Mouse (Mus musculus) fibroblast of lung, adult 2 months (primary cell): ENCODE results near the gene Acmsd.
"Not testable (repeated sequence)": the region's sequence is repeated elsewhere in the genome, so short reads cannot be mapped to it uniquely, and the experiment has no call there.

ENCODE experiments used
- DNase-seq: peaks from one replicate; pipeline ENCODE4 v3.0.0-alpha.2; 2011; ENCODE audit warnings: low read depth

Acmsd gene

DNA sequence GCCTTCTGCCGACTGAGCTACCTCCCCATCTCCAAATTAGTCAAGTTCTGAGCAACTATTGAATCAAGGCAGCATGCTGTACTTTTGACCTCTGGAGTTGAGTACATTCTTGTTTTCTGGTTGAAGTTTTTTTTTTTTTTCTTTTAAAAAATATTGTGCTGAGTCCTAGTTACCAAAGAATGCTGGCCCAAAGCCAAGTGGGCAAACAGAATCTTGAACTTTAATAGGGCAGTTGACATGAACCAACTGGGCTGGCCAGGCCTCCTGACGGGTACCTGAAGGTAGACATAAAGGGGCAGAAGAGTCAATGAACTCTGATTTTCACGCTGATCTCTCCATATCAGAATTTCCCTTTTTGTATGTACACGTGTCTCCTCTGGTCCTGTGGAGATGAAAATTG is at the start of gene Acmsd:
TSS of gene Acmsd (plus strand) at position 318 of the 400 bp plus-strand sequence.
- no peak for DNase-seq

DNA sequence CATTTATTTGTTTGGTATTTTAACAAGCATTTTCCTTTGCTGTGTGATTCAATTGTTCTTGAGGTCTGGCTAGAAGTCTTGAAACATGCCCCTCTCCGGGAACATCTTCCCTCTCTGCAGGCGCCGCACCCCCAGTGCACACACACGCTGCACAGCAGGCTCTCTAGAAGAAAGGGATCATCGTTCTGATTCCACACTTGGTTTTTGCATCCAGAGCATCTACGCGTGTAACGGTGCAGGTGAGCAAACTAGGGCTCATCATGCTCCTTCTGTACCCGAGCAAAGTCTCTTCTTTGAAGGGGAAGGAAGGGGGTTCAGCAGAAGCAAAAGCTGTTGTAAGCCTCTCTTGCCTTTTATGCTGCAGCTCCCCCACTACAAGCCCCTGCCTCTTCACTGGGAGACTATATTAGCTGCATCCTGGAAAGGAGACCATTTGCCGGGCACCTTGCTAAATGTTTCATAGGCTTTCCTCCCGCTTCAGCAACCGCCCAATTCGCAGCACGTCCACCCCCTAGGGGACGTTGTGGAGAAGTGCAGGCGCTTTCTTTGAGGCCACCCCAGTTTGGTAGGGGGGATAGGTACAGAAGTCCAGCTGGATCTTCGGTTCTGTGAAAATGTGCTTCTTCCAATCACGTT is 49.6 kb upstream of the Acmsd start, which contains the start of gene Tmem163:
TSS of gene Tmem163 (minus strand) at position 51 of the 636 bp plus-strand sequence.
- DNase-seq, result no peak

GRCm38 (mm10) chr1:127696533-127696932 is 32.7 kb upstream of the Acmsd start:
- no peak for DNase-seq

- no peak for DNase-seq
These were observed 27.0 kb upstream of the Acmsd start for GRCm38 (mm10) chr1:127702187-127702586.

GRCm38 (mm10) chr1:127706269-127706668 is 22.9 kb upstream of the Acmsd start:
- DNase-seq, result no peak

DNA sequence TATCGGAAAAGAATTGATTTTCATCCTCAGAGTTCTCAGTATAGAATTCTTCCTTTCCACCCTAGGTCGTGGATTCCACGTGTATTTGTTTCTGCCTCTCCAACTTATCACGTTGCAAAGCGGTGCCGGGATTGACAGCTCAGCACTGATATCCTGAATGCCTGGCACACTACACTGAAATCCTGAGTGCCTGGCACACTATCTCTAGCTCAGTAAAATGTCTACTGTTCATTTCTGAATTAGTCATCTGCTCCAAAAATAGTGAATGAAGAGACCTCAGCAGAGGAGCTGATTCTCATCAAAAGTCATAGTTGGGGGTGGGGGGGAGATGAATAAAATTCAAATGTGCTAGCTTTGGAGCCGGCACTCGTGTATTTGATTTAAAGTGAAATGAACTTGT is 12.8 kb upstream of the Acmsd start:
- DNase-seq, result no peak

DNA sequence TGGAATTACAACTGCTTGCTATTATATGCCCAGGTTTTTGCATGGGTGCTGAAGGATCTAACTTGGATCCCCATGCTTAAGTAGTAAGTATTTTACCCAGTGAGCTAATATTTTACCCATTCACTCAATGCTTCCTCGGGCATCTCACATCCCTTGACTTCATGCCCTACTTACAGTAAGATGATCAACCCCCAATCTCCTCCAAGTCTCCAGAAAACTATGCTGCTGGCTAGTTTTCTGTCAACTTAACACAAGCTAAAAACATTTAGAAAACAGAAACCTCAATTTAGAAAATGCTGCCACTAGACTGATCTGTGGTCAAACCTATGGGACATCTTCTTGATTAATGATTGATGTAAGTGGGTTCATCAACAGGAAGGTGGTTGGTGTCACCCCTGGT is 10.9 kb upstream of the Acmsd start:
- no peak for DNase-seq

DNA sequence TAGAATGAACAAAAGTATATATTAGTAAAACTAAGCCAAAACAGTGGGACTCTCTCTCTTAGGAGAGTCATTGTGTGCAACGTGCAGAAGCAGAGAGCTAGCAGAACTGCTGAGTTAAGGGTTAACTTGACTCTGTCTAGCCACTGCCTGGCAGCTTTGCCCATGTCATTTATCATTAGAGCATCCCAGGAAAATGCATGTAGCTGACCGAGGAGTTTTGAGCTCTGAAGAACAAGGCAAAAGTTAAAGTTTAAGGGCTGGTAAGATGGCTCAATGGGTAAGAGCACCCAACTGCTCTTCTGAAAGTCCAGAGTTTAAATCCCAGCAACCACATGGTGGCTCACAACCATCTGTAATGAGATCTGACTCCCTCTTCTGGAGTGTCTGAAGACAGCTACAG is 5.6 kb upstream of the Acmsd start:
- DNase-seq, result no peak

DNA sequence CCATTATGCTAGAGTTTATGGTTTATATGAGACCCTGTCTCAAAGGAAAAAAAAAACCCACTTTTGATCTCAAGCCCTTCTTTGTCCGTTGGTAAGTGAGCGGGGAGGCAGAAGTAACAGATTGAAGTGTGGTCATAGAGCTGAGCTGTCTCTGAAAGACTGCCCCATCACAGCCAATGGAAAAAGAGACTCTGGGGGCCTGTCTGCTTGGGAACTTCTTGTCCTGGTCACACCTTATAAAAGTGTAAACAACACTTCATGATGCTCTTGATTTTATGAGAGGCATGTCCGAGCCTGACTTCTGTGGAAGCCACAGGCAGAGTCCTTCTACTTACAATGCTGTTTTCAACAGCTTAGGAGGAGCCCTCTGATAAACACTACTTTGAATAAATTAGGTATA is 1.9 kb downstream of the Acmsd start:
- no peak for DNase-seq

DNA sequence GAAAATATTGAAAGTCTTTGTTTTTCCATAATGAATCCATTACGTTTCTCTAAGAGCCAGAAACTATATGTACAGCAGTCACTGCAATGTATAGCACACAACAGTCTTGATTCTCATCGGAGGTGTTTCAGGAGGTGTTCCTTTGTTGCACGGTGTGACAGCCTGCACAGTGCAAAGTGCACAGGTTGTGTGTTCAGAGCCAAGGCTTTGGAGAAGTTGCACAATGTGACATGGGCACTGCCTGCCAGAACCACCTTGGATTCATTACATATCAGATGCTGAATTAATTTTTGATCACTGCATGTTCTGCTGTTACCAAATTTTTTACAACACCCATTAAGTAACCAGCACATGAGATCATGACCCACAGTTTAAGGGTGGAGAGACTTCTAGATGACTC is 3.2 kb downstream of the Acmsd start:
- no peak for DNase-seq

DNA sequence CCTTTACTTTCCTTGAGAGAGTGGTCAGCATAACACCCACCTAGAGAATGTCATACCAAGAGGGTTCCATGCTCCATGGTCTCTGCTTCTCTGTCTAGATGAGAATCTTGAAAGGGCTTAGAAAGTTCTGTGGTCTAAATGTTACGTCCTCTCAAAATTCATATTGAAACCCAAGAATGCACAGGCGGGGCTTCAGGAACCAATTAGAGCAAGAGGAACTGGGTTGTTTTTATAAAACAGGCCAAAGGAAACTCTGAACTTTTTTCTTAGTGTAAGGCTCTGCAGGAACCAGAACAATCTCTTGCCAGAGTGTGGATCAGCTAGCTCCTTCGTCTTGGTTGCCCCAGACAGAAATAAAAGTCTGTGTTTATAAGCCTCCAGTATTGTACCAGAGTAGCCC is 3.6 kb downstream of the Acmsd start:
- DNase-seq, result no peak

DNA sequence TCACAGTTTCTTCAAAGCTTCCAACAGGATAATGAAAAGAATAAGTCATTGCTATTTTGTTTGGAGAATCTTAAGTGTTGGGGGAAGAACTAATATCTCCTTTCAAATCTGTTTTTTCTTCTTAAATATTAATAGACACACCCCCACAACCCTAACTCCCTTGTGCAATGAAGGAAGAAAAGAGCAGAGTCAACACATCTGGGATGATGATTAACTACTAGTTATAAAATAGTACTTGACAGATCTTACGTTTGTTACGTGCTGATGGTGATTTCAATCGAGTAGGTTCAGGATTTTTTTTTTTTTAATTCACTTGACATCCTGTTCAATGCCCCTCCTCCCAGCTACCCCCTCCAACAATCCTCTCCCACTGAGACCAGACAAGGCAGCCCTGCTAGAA is 6.1 kb downstream of the Acmsd start:
- DNase-seq, result no peak

- DNase-seq, result no peak
These were observed 21.3 kb downstream of the Acmsd start for GRCm38 (mm10) chr1:127750401-127751102.

- DNase-seq, result no peak
These were observed 26.6 kb downstream of the Acmsd start for GRCm38 (mm10) chr1:127755806-127756205.

- DNase-seq, result no peak
These were observed 27.3 kb downstream of the Acmsd start for GRCm38 (mm10) chr1:127756331-127757163.

DNA sequence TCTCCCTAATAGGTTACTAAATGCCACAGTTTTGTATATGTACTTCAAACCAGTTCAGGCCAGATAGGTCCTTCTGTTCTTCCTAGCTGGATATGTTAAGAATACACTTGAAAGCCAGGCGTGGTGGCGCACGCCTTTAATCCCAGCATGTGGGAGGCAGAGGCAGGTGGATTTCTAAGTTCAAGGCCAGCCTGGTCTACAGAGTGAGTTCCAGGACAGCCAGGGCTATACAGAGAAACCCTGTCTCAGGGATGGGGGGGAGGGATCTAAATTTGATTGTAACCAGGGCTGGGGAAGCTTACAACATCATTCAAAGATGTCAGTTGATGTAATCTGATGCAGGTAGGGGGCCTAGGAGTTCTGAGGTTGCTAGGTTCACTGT is 27.9 kb downstream of the Acmsd start:
- DNase-seq, result not testable (repeated sequence)

DNA sequence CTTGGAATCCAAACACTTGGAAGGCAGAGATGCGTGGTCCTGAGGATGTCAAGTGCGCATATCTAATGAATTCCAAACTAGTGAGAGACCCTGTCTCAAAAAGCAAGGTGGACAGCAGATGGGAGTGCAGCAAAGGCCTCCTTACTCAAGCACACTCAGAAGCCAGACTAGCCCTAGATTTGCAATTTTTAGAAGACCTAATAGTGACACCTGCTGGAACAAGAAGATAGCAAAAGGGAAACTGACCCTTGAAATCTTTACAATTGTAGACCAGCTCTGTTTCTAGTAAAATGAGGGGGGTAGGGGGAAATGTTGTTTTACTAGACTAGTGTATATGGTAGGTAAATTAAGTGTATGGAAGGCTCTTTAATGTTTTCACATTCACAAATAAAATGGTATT is 36.3 kb downstream of the Acmsd start:
- no peak for DNase-seq

DNA sequence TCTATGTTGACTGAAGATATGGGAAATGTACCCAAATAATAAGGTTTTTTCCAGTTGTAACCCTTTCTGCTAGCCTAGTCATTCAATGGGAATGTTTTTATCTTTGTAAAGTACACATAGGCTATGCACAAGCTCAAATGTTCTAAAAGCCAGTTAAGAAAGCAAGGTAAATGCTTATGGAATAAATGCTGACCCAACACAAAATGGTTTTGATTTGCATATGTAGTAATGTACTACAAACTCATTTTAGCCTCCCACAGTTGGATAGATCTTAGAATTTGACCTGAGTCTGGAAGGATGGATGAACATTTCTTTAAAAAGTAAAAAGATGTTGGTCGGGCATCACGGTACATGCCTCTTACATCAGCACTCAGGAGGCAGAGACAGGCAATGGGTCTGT is 37.5 kb downstream of the Acmsd start:
- no peak for DNase-seq

GRCm38 (mm10) chr1:127773198-127773802 is 44.1 kb downstream of the Acmsd start:
- no peak for DNase-seq

GRCm38 (mm10) chr1:127773803-127774500 is 44.7 kb downstream of the Acmsd start, which contains the start of gene Ccnt2:
Gene Ccnt2 (plus strand): TSS chr1:127774164.
- peak; percentile 100 for DNase-seq

- DNase-seq, result peak; percentile 19
These were observed 45.3 kb downstream of the Acmsd start for GRCm38 (mm10) chr1:127774501-127774880.

- DNase-seq, result no peak
These were observed 46.0 kb downstream of the Acmsd start for GRCm38 (mm10) chr1:127775206-127775720.
